Mouse (Mus musculus) urinary bladder, postnatal 25 days (tissue): ENCODE measurements around the gene Klhl32.
A peak's percentile ranks its signal among the peaks of the same experiment; 100 is the strongest.

Experiments used
- DNase-seq: peaks from one replicate; pipeline ENCODE4 v3.0.0; 2022; ENCODE audit warnings: low spot score

The Klhl32 gene

GRCm38 (mm10) chr4:24630430-24630829 is 220.5 kb downstream of the Klhl32 start:
- no peak for DNase-seq

GRCm38 (mm10) chr4:24627871-24628270 is 223.1 kb downstream of the Klhl32 start:
- no peak for DNase-seq

- DNase-seq: no peak
Measured at GRCm38 (mm10) chr4:24626686-24627085, 224.2 kb downstream of the Klhl32 start.

GRCm38 (mm10) chr4:24625951-24626584 is 224.9 kb downstream of the Klhl32 start:
- DNase-seq: no peak

DNA sequence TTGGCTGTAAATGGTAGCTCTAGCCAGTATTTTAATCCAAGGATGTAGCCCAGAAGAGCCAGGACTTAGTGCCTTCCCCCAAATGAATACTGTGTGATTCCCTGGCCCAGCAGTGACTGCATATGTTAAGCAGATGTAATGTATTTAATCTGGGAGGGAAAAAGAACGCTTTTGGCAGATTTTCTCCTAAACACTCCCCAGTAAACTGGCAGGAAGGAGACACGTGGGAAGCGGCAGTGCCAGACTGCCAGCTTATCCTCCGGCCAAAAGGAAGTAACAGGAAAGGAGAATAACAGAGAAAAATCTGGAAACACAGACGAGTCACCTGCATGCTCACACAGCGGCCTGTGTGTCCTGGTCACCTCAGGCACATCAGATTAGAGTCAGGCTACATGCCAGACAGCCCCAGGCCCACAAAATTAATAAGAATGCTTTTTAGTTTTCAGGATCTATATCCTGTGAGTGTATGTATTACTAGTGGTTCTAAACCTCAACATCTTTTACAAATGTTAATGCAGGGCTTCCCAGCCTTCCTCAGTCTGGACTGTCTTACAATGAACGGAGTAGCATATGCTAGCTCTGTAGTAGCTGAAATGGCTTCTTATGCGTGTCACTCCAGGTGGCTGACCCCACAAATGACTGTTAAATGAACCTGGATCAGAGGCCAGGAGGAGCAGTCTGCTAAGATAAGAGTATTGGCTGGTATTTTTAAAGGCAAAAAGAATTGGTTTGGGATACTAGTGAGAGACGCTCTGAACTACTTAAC is 229.3 kb downstream of the Klhl32 start:
- DNase-seq: no peak

- DNase-seq: no peak
Measured at GRCm38 (mm10) chr4:24620440-24620839, 230.5 kb downstream of the Klhl32 start.

DNA sequence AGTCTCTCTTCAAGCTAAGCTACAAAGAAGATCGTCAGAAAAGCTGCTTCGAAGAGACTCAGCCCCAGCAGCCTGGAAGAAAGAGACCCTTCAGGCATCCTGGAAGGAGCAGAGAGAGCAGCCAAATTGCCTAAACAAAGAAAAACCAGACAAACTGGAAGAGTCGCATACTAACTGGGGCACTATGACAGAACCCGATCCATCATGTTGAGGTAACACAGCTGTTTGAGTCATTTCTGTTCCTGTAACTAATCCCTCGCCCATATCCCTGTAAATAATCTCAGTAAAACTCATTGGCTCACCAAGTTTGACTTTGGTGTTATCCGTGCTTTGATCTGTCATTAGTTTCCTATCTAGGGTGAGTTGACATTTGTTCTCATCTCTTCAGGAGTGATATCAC is 230.9 kb downstream of the Klhl32 start:
- DNase-seq: no peak

DNA sequence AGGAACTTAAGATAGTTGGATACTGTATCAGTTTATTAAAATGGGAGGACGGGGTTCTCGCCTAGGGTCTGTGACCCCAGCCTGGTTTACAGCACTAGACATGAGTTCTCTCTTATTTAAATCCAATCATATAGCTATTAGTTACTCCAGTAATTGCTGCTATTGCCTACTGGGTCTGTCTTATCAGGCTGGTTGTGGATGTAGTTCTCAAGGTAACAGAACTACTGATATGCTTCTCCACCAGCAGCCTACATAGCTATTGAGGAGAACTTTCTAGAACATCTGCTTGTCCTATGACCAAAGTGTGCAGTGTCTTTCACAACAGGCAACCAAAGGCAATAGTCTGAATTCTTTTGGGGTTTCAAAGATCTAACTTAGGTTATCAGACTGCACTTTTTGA is 241.4 kb downstream of the Klhl32 start:
- DNase-seq: no peak

GRCm38 (mm10) chr4:24609085-24609484 is 241.8 kb downstream of the Klhl32 start:
- no peak for DNase-seq

GRCm38 (mm10) chr4:24601711-24602110 is 249.2 kb downstream of the Klhl32 start:
- DNase-seq: no peak

DNA sequence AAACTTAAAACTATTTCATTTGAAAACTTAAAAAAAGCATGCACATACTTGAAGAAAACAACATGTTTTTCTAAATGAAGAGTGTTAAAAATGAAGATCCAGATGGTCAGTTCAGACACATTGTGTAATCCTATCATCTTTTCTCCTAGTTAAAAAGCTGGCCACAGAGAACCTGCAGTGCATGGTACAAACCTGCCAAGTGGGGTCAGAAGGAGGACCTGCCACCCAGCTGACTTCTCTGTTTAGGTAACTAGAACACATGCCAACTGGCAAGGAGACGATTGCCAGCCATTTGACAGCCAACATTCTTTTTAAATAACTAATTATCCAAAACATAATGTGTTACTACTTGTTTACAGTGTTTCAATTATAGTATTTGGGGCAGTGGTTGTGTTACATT is 252.3 kb downstream of the Klhl32 start:
- DNase-seq: no peak

GRCm38 (mm10) chr4:24596942-24597611 is 253.8 kb downstream of the Klhl32 start:
- no peak for DNase-seq

- no peak for DNase-seq
Measured at GRCm38 (mm10) chr4:24594824-24595223, 256.1 kb downstream of the Klhl32 start.

DNA sequence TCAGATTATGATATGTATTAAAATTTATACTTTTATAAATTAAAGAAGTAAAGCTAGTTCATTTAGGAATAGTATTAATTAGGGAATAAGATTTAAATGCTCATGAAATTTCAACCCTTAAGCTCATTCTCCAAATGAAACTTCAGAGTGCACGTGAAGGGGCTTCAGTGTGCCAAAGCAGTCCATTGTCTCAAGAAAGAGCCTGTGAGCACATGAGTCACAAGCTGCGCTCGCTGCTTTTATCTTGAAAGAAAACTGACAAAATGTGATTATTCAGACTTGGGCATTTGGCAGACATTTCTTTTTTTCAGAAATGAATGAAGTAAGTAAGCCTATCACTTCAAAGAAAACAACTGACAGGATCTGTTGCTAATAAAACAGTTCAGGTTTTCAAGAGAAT is 266.9 kb downstream of the Klhl32 start:
- DNase-seq: no peak

DNA sequence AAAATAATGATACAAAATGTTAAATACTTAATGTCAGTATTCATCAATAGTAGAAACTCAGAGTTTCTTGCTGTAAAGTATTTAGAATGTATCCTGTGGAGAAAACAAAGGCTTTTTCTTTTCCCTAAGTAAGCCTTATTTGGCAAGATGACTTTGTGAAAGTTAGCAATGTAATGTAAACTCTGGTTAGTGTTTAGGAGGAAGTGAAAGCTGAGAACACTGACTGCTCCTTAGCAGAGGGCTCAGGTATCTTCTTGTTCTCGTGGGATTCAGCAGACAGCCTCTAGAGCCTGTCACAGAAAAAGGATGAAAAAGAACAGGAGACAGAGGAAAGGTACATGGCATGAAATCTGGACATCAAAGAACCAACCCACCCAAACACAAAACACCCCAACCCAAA is 268.6 kb downstream of the Klhl32 start:
- no peak for DNase-seq

- no peak for DNase-seq
Measured at GRCm38 (mm10) chr4:24577594-24577993, 273.3 kb downstream of the Klhl32 start.

- peak; percentile 79 for DNase-seq
Measured at GRCm38 (mm10) chr4:24574276-24574675, 276.6 kb downstream of the Klhl32 start.

DNA sequence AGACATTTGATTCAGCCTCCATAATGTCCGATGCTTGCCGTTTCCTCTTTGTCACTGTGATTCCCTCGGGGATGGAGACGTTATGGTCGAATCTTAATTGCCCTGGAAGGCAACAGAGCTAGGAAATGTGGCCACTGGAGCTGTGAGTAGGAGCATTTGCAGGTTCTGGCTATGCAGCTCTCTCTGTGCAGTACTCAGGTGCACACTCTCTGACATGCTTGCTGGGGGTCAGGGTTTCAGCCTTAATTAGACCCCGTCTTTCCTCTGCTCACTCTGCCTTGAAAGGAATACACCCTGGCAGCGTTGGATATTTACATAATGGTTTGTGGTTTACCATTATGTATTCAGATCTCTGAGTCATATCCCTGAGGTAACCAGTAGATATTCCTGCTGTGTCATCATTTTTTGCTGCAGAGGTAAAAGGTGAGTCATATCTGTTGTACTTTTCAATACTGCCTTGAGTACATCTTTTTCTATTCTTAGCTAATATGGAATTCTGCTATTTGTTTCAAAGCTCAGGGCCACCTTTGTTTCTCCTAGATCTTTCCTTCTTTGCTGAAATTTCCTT is 281.9 kb downstream of the Klhl32 start:
- no peak for DNase-seq

GRCm38 (mm10) chr4:24568026-24568425 is 282.9 kb downstream of the Klhl32 start:
- no peak for DNase-seq
